Mouse (Mus musculus) E14TG2a.4 (cell line): ENCODE results near the gene Slc11a1.

Experiments used
- CTCF ChIP-seq: conservative IDR thresholded peaks from 2 replicates; pipeline ENCODE4 v1.5.1; 2014; ENCODE audit warnings: low read length
- NANOG ChIP-seq: IDR thresholded peaks from 2 replicates; pipeline ENCODE4 v1.6.1; 2014; ENCODE audit warnings: borderline replicate concordance, low read length, mixed read lengths
- POU5F1 ChIP-seq: IDR thresholded peaks from 2 replicates; pipeline ENCODE4 v1.6.1; 2014; ENCODE audit warnings: low read length, borderline replicate concordance

DNA sequence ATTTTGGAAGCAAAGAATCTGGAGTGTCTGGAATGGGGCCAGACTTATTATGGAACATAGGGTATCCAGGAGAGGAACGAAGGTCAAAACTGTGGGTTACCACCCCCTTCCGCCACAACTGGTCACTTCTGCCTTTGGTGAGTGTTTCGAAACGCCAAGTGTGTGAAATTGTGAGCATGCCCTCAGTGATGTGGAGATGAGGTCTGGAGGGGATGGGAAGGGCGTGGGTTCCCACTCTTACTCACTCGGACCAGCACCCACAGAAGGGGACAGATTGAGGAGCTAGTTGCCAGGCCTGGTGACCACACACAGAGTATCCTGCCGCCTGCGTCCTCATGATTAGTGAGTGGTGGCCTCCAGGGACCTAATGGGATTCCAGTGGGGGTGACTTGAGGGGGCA, at the start of gene Slc11a1:
- TF ChIP-seq CTCF (no peak), POU5F1 (no peak), NANOG (no peak)
